In genomic region chr13:97014366-97014765, GRCm38 (mm10) we compare ENCODE assay signal across 26 mouse cellular contexts. TPM values are rescaled to one million over a fixed set of nuclear protein-coding genes. Genes with fewer than 3 reads are reported as not detected.
"Had no signal": no experiment of that assay in that cellular context is flagged by ENCODE, and none has a peak within 500 bp of the region (broad histone marks: within the 10 kb centered on the region; RNA-seq: fewer than 3 reads in every experiment).

No protein-coding gene starts in this region.

- H3K27ac ChIP-seq: midbrain, embryonic 13.5 days; midbrain, embryonic 15.5 days; neural tube, embryonic 13.5 days; neural tube, embryonic 15.5 days had no signal

- H3K36me3 ChIP-seq: midbrain, embryonic 13.5 days; midbrain, embryonic 15.5 days; neural tube, embryonic 13.5 days; neural tube, embryonic 15.5 days had no signal

- H3K4me1 ChIP-seq: midbrain, embryonic 13.5 days; midbrain, embryonic 15.5 days; neural tube, embryonic 13.5 days; neural tube, embryonic 15.5 days had no signal

- ATAC-seq: midbrain, embryonic 13.5 days; midbrain, embryonic 15.5 days had no signal

- H3K4me2 ChIP-seq: lung, embryonic 14.5 days; midbrain, embryonic 11.5 days; midbrain, embryonic 13.5 days; midbrain, embryonic 15.5 days; neural tube, embryonic 13.5 days; neural tube, embryonic 15.5 days had no signal

- H3K4me3 ChIP-seq: midbrain, embryonic 13.5 days; midbrain, embryonic 15.5 days; neural tube, embryonic 13.5 days; neural tube, embryonic 15.5 days had no signal

- DNase-seq: lung, adult 18-20 months; lung, embryonic 14.5 days; lung, postnatal 10 days; lung, postnatal 4 days; retina, postnatal 1 day; right cerebral cortex, adult 18-20 months; right cerebral cortex, postnatal 25 days; right cerebral cortex, postnatal 4 days; spleen, adult 18-20 months; thymus, adult 18-20 months; thymus, postnatal 25 days; thymus, postnatal 4 days had no signal

- H3K9me3 ChIP-seq: midbrain, embryonic 13.5 days; midbrain, embryonic 15.5 days; neural tube, embryonic 13.5 days; neural tube, embryonic 15.5 days had no signal

- H3K27me3 ChIP-seq: midbrain, embryonic 13.5 days; midbrain, embryonic 15.5 days; neural tube, embryonic 13.5 days; neural tube, embryonic 15.5 days had no signal

- H3K9ac ChIP-seq: lung, embryonic 14.5 days; midbrain, embryonic 13.5 days; midbrain, embryonic 15.5 days; neural tube, embryonic 13.5 days; neural tube, embryonic 15.5 days had no signal

RNA-seq across cellular contexts. Expression of gene 1700029F12Rik, which starts 19.8 kb away (rescaled TPM):
- total RNA-seq: megakaryocyte, adult 5-6 weeks; midbrain, postnatal 0 days; monocyte, adult 5-6 weeks had no signal
- polyA plus RNA-seq: liver, embryonic 16.5 days; lung, embryonic 14.5 days; lung, embryonic 16.5 days; midbrain, embryonic 11.5 days; midbrain, embryonic 13.5 days; midbrain, embryonic 15.5 days; midbrain, postnatal 0 days; neural tube, embryonic 11.5 days; neural tube, embryonic 13.5 days; neural tube, embryonic 15.5 days; stomach, embryonic 14.5 days; stomach, embryonic 16.5 days had no signal

RNA-seq across cellular contexts. Expression of gene Fam169a, which starts 52.7 kb away (rescaled TPM):
- polyA plus RNA-seq: small intestine, adult 2 months had no signal
